Mouse (Mus musculus) natural killer cell, adult 2 months (primary cell): ENCODE measurements around the gene Col26a1.

Experiments used
- DNase-seq, 2 experiments: peaks; one replicate each; pipeline ENCODE4 v3.0.0; 2022; ENCODE audit warnings: low spot score in 2 of 2

Col26a1 gene

GRCm38 (mm10) chr5:136882788-136883439 lies at the start of gene Col26a1:
TSS of gene Col26a1 (minus strand) at chr5:136883209.
- no peak for DNase-seq

GRCm38 (mm10) chr5:136931896-136932295 lies 48.9 kb upstream of the Col26a1 start:
- no peak for DNase-seq

GRCm38 (mm10) chr5:136929073-136929472 lies 46.1 kb upstream of the Col26a1 start:
- peak; percentile 52 to 72 for DNase-seq

GRCm38 (mm10) chr5:136923751-136924478 lies 40.9 kb upstream of the Col26a1 start:
- DNase-seq, result no peak

GRCm38 (mm10) chr5:136922830-136923229 lies 39.8 kb upstream of the Col26a1 start:
- DNase-seq, result no peak

- DNase-seq, result no peak
Observed at GRCm38 (mm10) chr5:136919546-136920301, 36.7 kb upstream of the Col26a1 start.

- DNase-seq, result peak; percentile 68 to 71
Observed at GRCm38 (mm10) chr5:136918655-136919472, 35.9 kb upstream of the Col26a1 start.

GRCm38 (mm10) chr5:136917613-136918242 lies 34.7 kb upstream of the Col26a1 start:
- no peak for DNase-seq

- DNase-seq, result no peak
Observed at GRCm38 (mm10) chr5:136914183-136914582, 31.2 kb upstream of the Col26a1 start.

- DNase-seq, result peak; percentile 52 to 63
Observed at GRCm38 (mm10) chr5:136907991-136908857, 25.2 kb upstream of the Col26a1 start, which contains the start of gene Ift22. TSS of gene Ift22 (plus strand) at chr5:136908150.

GRCm38 (mm10) chr5:136907587-136907986 lies 24.6 kb upstream of the Col26a1 start:
- no peak for DNase-seq

- peak; percentile 20 to 42 for DNase-seq
Observed at GRCm38 (mm10) chr5:136905630-136906029, 22.6 kb upstream of the Col26a1 start.

GRCm38 (mm10) chr5:136904621-136905020 lies 21.6 kb upstream of the Col26a1 start:
- DNase-seq, result no peak

GRCm38 (mm10) chr5:136895529-136895963 lies 12.5 kb upstream of the Col26a1 start:
- DNase-seq, result no peak

- DNase-seq, result no peak
Observed at GRCm38 (mm10) chr5:136894840-136895528, 12.0 kb upstream of the Col26a1 start.

GRCm38 (mm10) chr5:136888539-136889355 lies 5.7 kb upstream of the Col26a1 start:
- no peak for DNase-seq

- no peak for DNase-seq
Observed at GRCm38 (mm10) chr5:136886957-136887356, 3.9 kb upstream of the Col26a1 start.

GRCm38 (mm10) chr5:136882055-136882787 lies 788 bp downstream of the Col26a1 start:
- DNase-seq, result no peak
